In genomic region chr19:4559588-4559987, GRCm38 (mm10) we compare ENCODE assay signal across 9 mouse cellular contexts. TPM values are rescaled to one million over a fixed set of nuclear protein-coding genes. Genes with fewer than 3 reads are reported as not detected.
DNase-seq lines count a peak whose midpoint lies in the region; ATAC-seq and TF ChIP-seq lines count a peak whose summit lies in the region.
"Had no signal": no experiment of that assay in that cellular context is flagged by ENCODE, and none has a peak within 500 bp of the region (broad histone marks: within the 10 kb centered on the region; RNA-seq: fewer than 3 reads in every experiment).

No protein-coding gene starts in this region.

- no peaks in the 10 kb centered on the region for H3K36me3 ChIP-seq in heart, embryonic 10.5 days
- H3K36me3 ChIP-seq in heart, adult 2 months (ENCODE audit: control insufficient read depth, insufficient read depth, low read length) = no peaks in the 10 kb centered on the region
- H3K36me3 ChIP-seq in hindbrain, embryonic 12.5 days = no peaks in the 10 kb centered on the region
- no peaks in the 10 kb centered on the region for H3K36me3 ChIP-seq in liver, postnatal 0 days (replicated peaks; ENCODE audit: insufficient read depth, low read length)
- no peaks in the 10 kb centered on the region for H3K36me3 ChIP-seq in lung, postnatal 0 days (ENCODE audit: insufficient read depth, low read length)

- no peak for TF ChIP-seq CTCF in heart, adult 2 months (IDR thresholded peaks at IDR 0.05)
- no peak for TF ChIP-seq CTCF in bone marrow, adult 2 months (IDR thresholded peaks at IDR 0.05; ENCODE audit: control insufficient read depth, insufficient read depth, low read length)
- no peak for TF ChIP-seq CTCF in liver, postnatal 0 days (IDR thresholded peaks at IDR 0.05; ENCODE audit: low read depth)
- no peak for TF ChIP-seq CTCF in lung, postnatal 0 days (IDR thresholded peaks at IDR 0.05)

- no peaks in the 10 kb centered on the region for H3K27me3 ChIP-seq in heart, embryonic 10.5 days (ENCODE audit: insufficient read depth, poor library complexity, severe bottlenecking)
- H3K27me3 ChIP-seq in heart, adult 2 months (ENCODE audit: control insufficient read depth, insufficient read depth, low read length) = no peaks in the 10 kb centered on the region
- no peaks in the 10 kb centered on the region for H3K27me3 ChIP-seq in hindbrain, embryonic 12.5 days
- H3K27me3 ChIP-seq in liver, postnatal 0 days (ENCODE audit: insufficient read depth, low read length) = no peaks in the 10 kb centered on the region
- no peaks in the 10 kb centered on the region for H3K27me3 ChIP-seq in lung, postnatal 0 days (replicated peaks; ENCODE audit: insufficient read depth, low read length)

- 0 out of 2 replicates have a peak, but pooled peaks have one; percentile 22 for ATAC-seq in hindbrain, embryonic 12.5 days (ENCODE audit: low FRiP score)
- ATAC-seq in liver, postnatal 0 days = no peak
- ATAC-seq in lung, postnatal 0 days = no peak

- intact Hi-C loops in heart, adult 2 months (cut with DNase I) = no loop called here
- intact Hi-C loops in heart, postnatal 36 days (cut with DNase I) = no loop called here

- no peak for DNase-seq in heart, embryonic 10.5 days (ENCODE audit: low spot score)
- no peak for DNase-seq in heart, adult 2 months
- DNase-seq in liver, postnatal 0 days = no peak
- no peak for DNase-seq in cerebellum, adult 9-10 months
- DNase-seq in heart, postnatal 36 days = no peak
- no peak for DNase-seq in lung, postnatal 0 days (ENCODE audit: low spot score)

- WGBS in heart, embryonic 10.5 days = 78% methylated on average over 2 of the region's 2 CpGs
- WGBS in heart, adult 2 months = 71% methylated on average over 2 of the region's 2 CpGs
- WGBS in bone marrow, adult 2 months = 84% methylated on average over 2 of the region's 2 CpGs
- WGBS in hindbrain, embryonic 12.5 days = 58% methylated on average over 2 of the region's 2 CpGs
- WGBS in liver, postnatal 0 days (ENCODE audit: insufficient replicate concordance) = 73% methylated on average over 2 of the region's 2 CpGs
- 47% methylated on average over 2 of the region's 2 CpGs for WGBS in lung, postnatal 0 days

- no peak for TF ChIP-seq EP300 in heart, adult 2 months (IDR thresholded peaks at IDR 0.05; ENCODE audit: insufficient read depth, low read depth, low read length)
- TF ChIP-seq EP300 in liver, postnatal 0 days (IDR thresholded peaks at IDR 0.05; ENCODE audit: low read depth) = no peak
- TF ChIP-seq EP300 in lung, postnatal 0 days (IDR thresholded peaks at IDR 0.05) = no peak

- H3K9ac ChIP-seq in heart, adult 2 months (ENCODE audit: low read depth, low read length) = no peak overlapping the region
- H3K9ac ChIP-seq in hindbrain, embryonic 12.5 days = no peak overlapping the region
- H3K9ac ChIP-seq in liver, postnatal 0 days (replicated peaks) = peak overlapping the region; percentile 69
- no peak overlapping the region for H3K9ac ChIP-seq in lung, postnatal 0 days (replicated peaks; ENCODE audit: low read depth)

- no peak overlapping the region for H3K4me3 ChIP-seq in heart, embryonic 10.5 days
- no peak overlapping the region for H3K4me3 ChIP-seq in heart, adult 2 months
- no peak overlapping the region for H3K4me3 ChIP-seq in bone marrow, adult 2 months (replicated peaks; ENCODE audit: control insufficient read depth, low read depth, low read length)
- no peak overlapping the region for H3K4me3 ChIP-seq in hindbrain, embryonic 12.5 days
- H3K4me3 ChIP-seq in liver, postnatal 0 days (ENCODE audit: low read depth, low read length) = peak overlapping the region; percentile 27
- no peak overlapping the region for H3K4me3 ChIP-seq in lung, postnatal 0 days (ENCODE audit: low read depth, low read length)
- H3K4me3 ChIP-seq: megakaryocyte, embryonic 14.5 days had no signal

- H3K4me1 ChIP-seq in heart, embryonic 10.5 days = peaks cover 29% of the 10 kb centered on the region
- H3K4me1 ChIP-seq in heart, adult 2 months (ENCODE audit: control insufficient read depth, insufficient read depth, low read length) = peaks cover 1% of the 10 kb centered on the region; the same call in 1 of the 2 replicates
- H3K4me1 ChIP-seq in bone marrow, adult 2 months (ENCODE audit: control insufficient read depth, insufficient read depth, low read length) = peaks cover 3% of the 10 kb centered on the region
- peaks cover 20% of the 10 kb centered on the region for H3K4me1 ChIP-seq in hindbrain, embryonic 12.5 days
- peaks cover 61% of the 10 kb centered on the region for H3K4me1 ChIP-seq in liver, postnatal 0 days (ENCODE audit: insufficient read depth)
- peaks cover 9% of the 10 kb centered on the region; the same call in 1 of the 2 replicates for H3K4me1 ChIP-seq in lung, postnatal 0 days (ENCODE audit: insufficient read depth, low read depth, low read length)

- H3K9me3 ChIP-seq in heart, embryonic 10.5 days = no peaks in the 10 kb centered on the region
- H3K9me3 ChIP-seq in hindbrain, embryonic 12.5 days (replicated peaks) = no peaks in the 10 kb centered on the region
- H3K9me3 ChIP-seq in liver, postnatal 0 days (ENCODE audit: low read length) = no peaks in the 10 kb centered on the region
- H3K9me3 ChIP-seq in lung, postnatal 0 days (ENCODE audit: low read length) = no peaks in the 10 kb centered on the region
- H3K9me3 ChIP-seq: megakaryocyte, embryonic 14.5 days had no signal

- TF ChIP-seq POLR2A in heart, adult 2 months (IDR thresholded peaks at IDR 0.05; ENCODE audit: insufficient read depth, low read depth, low read length) = no peak
- TF ChIP-seq POLR2A in bone marrow, adult 2 months (IDR thresholded peaks at IDR 0.05; ENCODE audit: borderline replicate concordance, control insufficient read depth, low read depth, low read length) = no peak

- peak overlapping the region; percentile 44 for H3K27ac ChIP-seq in heart, embryonic 10.5 days
- no peak overlapping the region for H3K27ac ChIP-seq in heart, adult 2 months
- H3K27ac ChIP-seq in bone marrow, adult 2 months (ENCODE audit: control insufficient read depth, insufficient read depth, low read depth, low read length, poor library complexity) = peak overlapping the region; percentile 92
- 0 out of 2 replicates have a peak overlapping the region, but pooled peaks have one; percentile 48 for H3K27ac ChIP-seq in hindbrain, embryonic 12.5 days
- peak overlapping the region; percentile 96 for H3K27ac ChIP-seq in liver, postnatal 0 days (ENCODE audit: low read depth)
- H3K27ac ChIP-seq in lung, postnatal 0 days (ENCODE audit: low read length) = no peak overlapping the region

- no peak overlapping the region for H3K4me2 ChIP-seq in hindbrain, embryonic 12.5 days (replicated peaks)
- peak overlapping the region; percentile 66 for H3K4me2 ChIP-seq in liver, postnatal 0 days (ENCODE audit: low read depth, low read length)
- no peak overlapping the region for H3K4me2 ChIP-seq in lung, postnatal 0 days (replicated peaks; ENCODE audit: low read depth, low read length)

- no peaks in the 10 kb centered on the region for H3K79me2 ChIP-seq in heart, adult 2 months (replicated peaks; ENCODE audit: control insufficient read depth, insufficient read depth, low read length)

RNA-seq across cellular contexts. Expression of gene Pcx, which starts 49.3 kb away (rescaled TPM):
- polyA plus RNA-seq in heart, embryonic 10.5 days (2016; fragmentation: Nextera tagmentation; extraction: Ambion mirVana) = 21.4 and 25.3 TPM in 2 replicates
- 10 to 100 TPM; 44.8 to 52.5 TPM for total RNA-seq in heart, adult 2 months (2021)
- 25.1 and 39.0 TPM in 2 replicates for polyA plus RNA-seq in heart, adult 2 months (2012; rRNA removed)
- 6.6 and 8.7 TPM in 2 replicates for polyA plus RNA-seq in bone marrow, adult 2 months (2011; ENCODE audit: insufficient read depth, insufficient read length, low replicate concordance, missing spikeins)
- polyA plus RNA-seq in hindbrain, embryonic 12.5 days (2016; fragmentation: Nextera tagmentation; extraction: Ambion mirVana) = 24.8 and 25.2 TPM in 2 replicates
- 220 and 283 TPM in 2 replicates for polyA plus RNA-seq in liver, postnatal 0 days (2015; fragmentation: Nextera tagmentation; extraction: Ambion mirVana)
- 10 to 100 TPM; 36.9 to 43.8 TPM for total RNA-seq in heart, postnatal 36 days (2021)
- 38.6 and 40.9 TPM in 2 replicates for polyA plus RNA-seq in lung, postnatal 0 days (2015; fragmentation: Nextera tagmentation; extraction: Ambion mirVana)

RNA-seq across cellular contexts. Expression of gene Lrfn4, which starts 55.9 kb away (rescaled TPM):
- polyA plus RNA-seq in heart, embryonic 10.5 days (2016; fragmentation: Nextera tagmentation; extraction: Ambion mirVana) = 4.4 and 7.2 TPM in 2 replicates
- 1 to 10 TPM; 7.7 to 9.4 TPM for total RNA-seq in heart, adult 2 months (2021)
- 12.4 and 15.3 TPM in 2 replicates for polyA plus RNA-seq in heart, adult 2 months (2012; rRNA removed)
- 1.2 and 2.7 TPM in 2 replicates for polyA plus RNA-seq in bone marrow, adult 2 months (2011; ENCODE audit: insufficient read depth, insufficient read length, low replicate concordance, missing spikeins)
- polyA plus RNA-seq in hindbrain, embryonic 12.5 days (2016; fragmentation: Nextera tagmentation; extraction: Ambion mirVana) = 16.3 and 17.6 TPM in 2 replicates
- 0.15 and 0.21 TPM in 2 replicates for polyA plus RNA-seq in liver, postnatal 0 days (2015; fragmentation: Nextera tagmentation; extraction: Ambion mirVana)
- 1 to 10 TPM; 7.7 to 9.2 TPM for total RNA-seq in heart, postnatal 36 days (2021)
- 3.2 and 3.4 TPM in 2 replicates for polyA plus RNA-seq in lung, postnatal 0 days (2015; fragmentation: Nextera tagmentation; extraction: Ambion mirVana)

Comparison
In these comparisons a context has a peak if more than half of its experiments do, and no peak if none do; other contexts are left out.
1. H3K27ac ChIP-seq: peak in heart, embryonic 10.5 days (single experiment), bone marrow, adult 2 months (single experiment), hindbrain, embryonic 12.5 days (single experiment) and liver, postnatal 0 days (single experiment); none in heart, adult 2 months (single experiment) and lung, postnatal 0 days (single experiment).